Mouse (Mus musculus): ENCODE results near the gene Dis3.

GRCm38 (mm10) chr14:99046031-99046781 lies 53.4 kb downstream of the Dis3 start, which contains the start of the genes Mzt1 and Bora:
- 0 out of 2 replicates have a peak, but pooled peaks have one; percentile 12 for TF ChIP-seq CTCF (IDR thresholded peaks at IDR 0.05; ENCODE audit: borderline replicate concordance, control insufficient read depth, extremely low read depth, insufficient read depth, low read length, poor library complexity)
- TF ChIP-seq POLR2A (IDR thresholded peaks at IDR 0.05; ENCODE audit: control insufficient read depth, extremely low read depth, insufficient read depth, low read length, poor library complexity), result peak; percentile 75
